Mouse (Mus musculus) kidney, postnatal 14 days (tissue): Measurements from ENCODE around the gene Ccdc81.
A peak's percentile ranks its signal among the peaks of the same experiment; 100 is the strongest.

Source experiments
- DNase-seq: peaks from one replicate; pipeline ENCODE4 v3.0.0; 2022; ENCODE audit warnings: mixed read lengths

Gene Ccdc81

GRCm38 (mm10) chr7:89903442-89904343, at the start of gene Ccdc81:
TSS of gene Ccdc81 (minus strand) at chr7:89903629.
- no peak for DNase-seq

- no peak for DNase-seq
These were observed 46.0 kb upstream of the Ccdc81 start for GRCm38 (mm10) chr7:89949403-89949802.

- no peak for DNase-seq
These were observed 44.6 kb upstream of the Ccdc81 start for GRCm38 (mm10) chr7:89948026-89948425.

GRCm38 (mm10) chr7:89940571-89941463, 37.4 kb upstream of the Ccdc81 start, which contains the start of gene Hikeshi:
TSS of gene Hikeshi (minus strand) at chr7:89941204.
- peak; percentile 97 for DNase-seq

GRCm38 (mm10) chr7:89939497-89940353, 36.3 kb upstream of the Ccdc81 start:
- no peak for DNase-seq

- no peak for DNase-seq
These were observed 20.2 kb upstream of the Ccdc81 start for GRCm38 (mm10) chr7:89923441-89924180.

- DNase-seq = no peak
These were observed 14.3 kb upstream of the Ccdc81 start for GRCm38 (mm10) chr7:89917776-89918175.

GRCm38 (mm10) chr7:89916711-89917110, 13.3 kb upstream of the Ccdc81 start:
- DNase-seq = no peak

GRCm38 (mm10) chr7:89913432-89914158, 10.2 kb upstream of the Ccdc81 start:
- no peak for DNase-seq

- DNase-seq = no peak
These were observed 8.9 kb upstream of the Ccdc81 start for GRCm38 (mm10) chr7:89912356-89912755.

GRCm38 (mm10) chr7:89909711-89910110, 6.3 kb upstream of the Ccdc81 start:
- no peak for DNase-seq

GRCm38 (mm10) chr7:89908899-89909621, 5.6 kb upstream of the Ccdc81 start:
- DNase-seq = no peak

GRCm38 (mm10) chr7:89908421-89908820, 5.0 kb upstream of the Ccdc81 start:
- DNase-seq = no peak

GRCm38 (mm10) chr7:89907950-89908349, 4.5 kb upstream of the Ccdc81 start:
- DNase-seq = peak; percentile 72

- DNase-seq = no peak
These were observed 422 bp downstream of the Ccdc81 start for GRCm38 (mm10) chr7:89903007-89903406.

GRCm38 (mm10) chr7:89891856-89892255, 11.6 kb downstream of the Ccdc81 start:
- no peak for DNase-seq

GRCm38 (mm10) chr7:89891412-89891811, 12.0 kb downstream of the Ccdc81 start:
- no peak for DNase-seq

GRCm38 (mm10) chr7:89884551-89884950, 18.9 kb downstream of the Ccdc81 start:
- no peak for DNase-seq

GRCm38 (mm10) chr7:89879686-89880085, 23.7 kb downstream of the Ccdc81 start:
- DNase-seq = no peak

- no peak for DNase-seq
These were observed 36.2 kb downstream of the Ccdc81 start for GRCm38 (mm10) chr7:89867221-89867620.
